Mouse (Mus musculus) G1E (cell line): ENCODE data around the gene Gpr84. TPM values are rescaled to one million over a fixed set of nuclear protein-coding genes. Genes with fewer than 3 reads are reported as not detected.

Experiments
- ATAC-seq: 2 replicates; pipeline ENCODE4 v1.8.0; 2016; ENCODE audit warnings: mild to moderate bottlenecking; ENCODE audit not compliant: insufficient number of reproducible peaks, poor library complexity, low FRiP score, severe bottlenecking; ENCODE audit errors: extremely low read depth
- DNase-seq: peaks from one replicate; pipeline ENCODE4 v3.0.0; 2012; ENCODE audit warnings: low spot score
- H3K27me3 ChIP-seq: 2 replicates; pipeline ENCODE4 v1.6.1; 2012; ENCODE audit warnings: mild to moderate bottlenecking, low read length, inconsistent platforms; ENCODE audit not compliant: insufficient read depth
- H3K36me3 ChIP-seq: replicated peaks from 2 replicates; pipeline ENCODE3; 2012; ENCODE audit warnings: mild to moderate bottlenecking, inconsistent platforms
- H3K4me1 ChIP-seq: 2 replicates; pipeline ENCODE4 v1.6.1; 2012; ENCODE audit warnings: low read depth, low read length, inconsistent platforms, mixed read lengths; ENCODE audit not compliant: insufficient read depth
- H3K4me3 ChIP-seq: 2 replicates; pipeline ENCODE4 v1.5.1; 2012; ENCODE audit warnings: low read depth, mild to moderate bottlenecking, inconsistent platforms, low read length, moderate library complexity, mixed read lengths
- H3K9me3 ChIP-seq: replicated peaks from 2 replicates; pipeline ENCODE4 v1.6.1; 2012; ENCODE audit warnings: inconsistent platforms
- CTCF ChIP-seq: IDR thresholded peaks from 2 replicates; pipeline ENCODE4 v1.5.1; 2012; ENCODE audit warnings: low read depth, low read length, inconsistent platforms, mixed read lengths
- GATA1 ChIP-seq: IDR thresholded peaks from 2 replicates; pipeline ENCODE4 v1.6.1; 2012; ENCODE audit warnings: borderline replicate concordance, low read length, inconsistent platforms, mixed read lengths
- GATA2 ChIP-seq: IDR thresholded peaks from 2 replicates; pipeline ENCODE4 v1.6.1; 2012; ENCODE audit warnings: low read depth, low read length, inconsistent platforms, borderline replicate concordance
- POLR2AphosphoS5 ChIP-seq: IDR thresholded peaks from 2 replicates; pipeline ENCODE4 v1.6.1; 2012; ENCODE audit warnings: low read depth, low read length, inconsistent platforms; ENCODE audit not compliant: insufficient replicate concordance
- TAL1 ChIP-seq: conservative IDR thresholded peaks from 2 replicates; pipeline ENCODE4 v1.6.1; 2012; ENCODE audit warnings: low read depth, low read length, inconsistent platforms, mixed read lengths
- polyA plus RNA-seq: library from polyadenylated mRNA; stranded (reverse); fragments of >175 nt; gene quantifications from 2 replicates; pipeline ENCODE4 v1.2.3, GENCODE M21; 2012
- total RNA-seq, 2 experiments: library from RNA; stranded (forward) in 1 of 2; stranded (reverse) in 1 of 2; fragments of 200-1000 nt in 1 of 2; fragments of >200 nt in 1 of 2; fragmentation: Nextera tagmentation in 1 of 2; gene quantifications; 2 replicates each; pipeline ENCODE4 v1.2.3; 2014 to 2017

Gpr84 gene
- total and polyA plus RNA-seq, 3 experiments: not detected

DNA sequence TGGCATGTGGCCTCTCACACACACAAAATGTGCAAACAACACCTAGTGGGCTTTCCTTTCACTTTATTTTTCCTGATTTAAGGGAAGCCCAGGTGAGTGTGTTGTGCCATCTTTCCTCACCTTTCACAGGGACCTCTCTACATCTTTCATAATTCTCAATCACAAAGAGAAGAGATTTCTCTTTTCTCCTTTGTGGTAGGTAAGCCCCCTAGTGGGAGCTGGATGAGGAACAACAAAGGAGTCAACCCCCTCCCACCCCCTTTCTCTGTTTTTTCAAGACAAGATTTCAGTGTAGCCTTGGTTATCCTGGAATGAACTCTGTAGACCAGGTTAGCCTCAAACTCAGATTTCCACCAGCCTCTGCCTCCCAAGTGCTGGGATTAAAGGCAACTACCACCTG, 33.1 kb upstream of the Gpr84 start:
- TF ChIP-seq CTCF (no peak), GATA1 (no peak), TAL1 (no peak), POLR2AphosphoS5 (no peak), GATA2 (no peak)
- Histone ChIP-seq H3K27me3 (peaks cover 20% of the 10 kb centered on the region; the same call in 1 of the 2 replicates), H3K36me3 (peaks cover 68% of the 10 kb centered on the region), H3K9me3 (no peaks in the 10 kb centered on the region), H3K4me1 (peaks cover 57% of the 10 kb centered on the region), H3K4me3 (no peak overlapping the region)
- ATAC-seq (no peak), DNase-seq (no peak)

DNA sequence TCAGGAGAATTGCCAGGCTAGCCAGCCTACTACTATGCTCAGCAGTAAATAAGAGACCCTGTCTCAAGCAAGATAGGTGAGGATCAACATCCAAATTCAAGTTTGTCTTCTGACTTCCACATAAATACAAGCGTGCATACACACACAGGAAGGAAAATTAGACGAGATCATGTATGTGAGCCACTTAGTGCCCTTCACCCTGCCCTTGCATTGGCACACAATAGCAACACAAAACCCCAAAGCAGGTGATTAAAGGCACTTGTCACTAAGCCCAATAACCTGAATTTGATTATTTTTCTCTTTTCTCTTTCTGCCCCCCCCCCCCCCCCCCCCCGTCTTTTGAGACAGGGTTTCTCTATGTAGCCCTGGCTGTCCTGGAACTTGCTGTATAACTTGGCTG, 32.6 kb upstream of the Gpr84 start:
- peaks cover 20% of the 10 kb centered on the region; the same call in 1 of the 2 replicates for H3K27me3 ChIP-seq
- peaks cover 62% of the 10 kb centered on the region for H3K4me1 ChIP-seq
- H3K36me3 ChIP-seq: peaks cover 69% of the 10 kb centered on the region
- no peak for DNase-seq
- ATAC-seq: no peak
- TF ChIP-seq POLR2AphosphoS5 (no peak), CTCF (no peak), GATA2 (no peak), TAL1 (no peak), GATA1 (no peak)
- H3K4me3 ChIP-seq: no peak overlapping the region
- H3K9me3 ChIP-seq: no peaks in the 10 kb centered on the region

DNA sequence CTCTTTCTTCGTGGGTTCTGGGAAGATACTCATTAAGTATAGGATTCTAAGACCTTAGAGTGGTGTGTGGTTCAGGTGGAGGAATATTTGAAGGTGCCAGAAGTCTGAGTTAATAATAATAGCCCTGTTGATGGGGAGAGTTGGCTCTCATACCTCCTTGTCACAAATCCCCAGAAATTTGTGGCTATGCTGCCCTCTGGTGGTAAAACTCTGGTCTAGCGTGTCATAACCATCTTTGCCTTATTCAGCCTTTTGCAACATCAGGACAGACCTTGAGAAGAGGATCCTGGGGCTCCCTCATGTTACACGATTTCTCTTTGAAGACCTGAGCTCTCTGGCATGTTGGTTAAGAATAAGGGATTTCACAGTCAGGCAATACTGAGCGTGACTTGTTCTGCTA, 32.0 kb upstream of the Gpr84 start:
- Histone ChIP-seq H3K27me3 (peaks cover 16% of the 10 kb centered on the region; the same call in 1 of the 2 replicates), H3K4me1 (peaks cover 65% of the 10 kb centered on the region), H3K36me3 (peaks cover 69% of the 10 kb centered on the region), H3K4me3 (no peak overlapping the region), H3K9me3 (no peaks in the 10 kb centered on the region)
- TF ChIP-seq TAL1: no peak
- no peak for TF ChIP-seq GATA2
- TF ChIP-seq CTCF: peak; percentile 70
- no peak for ATAC-seq
- no peak for DNase-seq

DNA sequence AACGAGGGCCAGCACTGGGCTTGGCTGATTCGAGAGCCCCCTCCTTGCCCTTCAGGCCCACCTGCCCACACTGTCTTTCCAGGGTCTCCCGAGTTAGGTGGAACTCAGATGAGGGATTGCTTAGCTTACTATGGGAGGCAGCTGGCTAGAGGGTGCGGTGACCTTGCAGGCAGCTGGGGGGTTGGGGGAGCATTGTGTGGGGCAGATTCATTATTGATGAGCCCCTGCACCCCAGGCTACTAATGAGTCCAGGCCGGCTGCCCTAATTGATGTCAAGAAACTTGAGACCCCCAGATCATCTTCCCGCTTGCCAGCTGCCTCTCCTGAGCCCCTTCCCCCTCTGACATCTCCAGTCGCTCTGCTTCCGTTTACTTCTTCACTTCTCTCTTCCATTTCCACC, 31.1 kb upstream of the Gpr84 start:
- peaks cover 69% of the 10 kb centered on the region for H3K36me3 ChIP-seq
- TF ChIP-seq POLR2AphosphoS5 (no peak), CTCF (no peak), GATA2 (no peak)
- H3K4me1 ChIP-seq: peaks cover 70% of the 10 kb centered on the region
- ATAC-seq (no peak), DNase-seq (no peak)
- H3K27me3 ChIP-seq: peaks cover 16% of the 10 kb centered on the region; the same call in 1 of the 2 replicates
- no peaks in the 10 kb centered on the region for H3K9me3 ChIP-seq
- no peak overlapping the region for H3K4me3 ChIP-seq

DNA sequence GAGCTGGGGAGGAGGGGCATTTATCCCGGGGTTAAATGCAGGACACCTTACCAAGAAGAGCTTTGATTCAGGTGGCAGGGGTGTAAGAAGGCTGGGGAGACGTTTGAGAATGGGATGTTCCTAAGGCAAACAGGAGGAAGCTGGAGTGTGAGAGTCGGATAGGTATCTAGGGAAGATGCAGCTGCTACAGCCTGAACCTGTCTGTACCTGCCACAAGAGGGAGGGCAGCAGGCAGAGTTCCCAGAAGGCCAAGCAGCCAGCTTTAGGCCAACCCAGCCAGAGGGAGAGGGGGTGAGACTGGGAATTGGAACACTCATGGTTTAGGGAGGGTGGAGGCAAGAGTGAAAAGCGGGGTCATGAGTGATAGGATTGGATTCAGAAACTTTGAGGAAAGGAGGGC, 30.4 kb upstream of the Gpr84 start:
- peak overlapping the region; percentile 82; the same call in 1 of the 2 replicates for H3K4me3 ChIP-seq
- peaks cover 74% of the 10 kb centered on the region for H3K4me1 ChIP-seq
- ATAC-seq (no peak), DNase-seq (no peak)
- peaks cover 69% of the 10 kb centered on the region for H3K36me3 ChIP-seq
- peaks cover 14% of the 10 kb centered on the region; the same call in 1 of the 2 replicates for H3K27me3 ChIP-seq
- TF ChIP-seq POLR2AphosphoS5 (no peak), TAL1 (no peak), CTCF (peak; percentile 9; the same call in 1 of the 2 replicates)
- H3K9me3 ChIP-seq: no peaks in the 10 kb centered on the region

DNA sequence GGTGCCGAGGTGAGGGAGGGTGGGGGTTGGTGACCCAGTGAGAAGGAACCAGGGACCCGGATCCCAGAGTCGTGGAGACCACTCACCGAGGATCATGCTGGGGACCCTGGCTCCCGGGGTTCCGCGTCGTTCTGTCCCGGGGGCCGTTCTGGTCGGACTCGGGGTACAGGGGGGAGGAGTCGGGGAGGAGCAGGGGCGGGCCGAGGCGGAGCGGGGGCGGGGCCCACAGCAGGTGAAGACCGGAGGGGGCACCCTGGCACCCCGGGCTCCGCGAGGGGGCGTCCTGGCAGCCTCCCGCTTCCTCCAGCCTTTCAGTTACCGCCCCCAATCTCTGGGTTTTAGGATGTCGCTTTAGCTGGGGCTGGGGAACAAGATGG, 29.5 kb upstream of the Gpr84 start, which contains the start of gene Zfp385a:
Zfp385a (minus strand) TSS at position 133 of the 377 bp plus-strand sequence.
- DNase-seq: peak; percentile 92
- TF ChIP-seq CTCF (no peak), GATA2 (no peak), TAL1 (no peak), GATA1 (no peak), POLR2AphosphoS5 (no peak)

More for the DNA sequence above, 29.5 kb upstream of the Gpr84 start, which contains the start of gene Zfp385a:
- Histone ChIP-seq H3K4me1 (peaks cover 76% of the 10 kb centered on the region), H3K4me3 (peak within 1 kb of the TSS; percentile 82), H3K36me3 (peaks cover 69% of the 10 kb centered on the region), H3K27me3 (peaks cover 8% of the 10 kb centered on the region; the same call in 1 of the 2 replicates), H3K9me3 (no peaks in the 10 kb centered on the region)
- ATAC-seq: peak; percentile 16
